Mouse (Mus musculus): ENCODE measurements around the gene Med29.

DNA sequence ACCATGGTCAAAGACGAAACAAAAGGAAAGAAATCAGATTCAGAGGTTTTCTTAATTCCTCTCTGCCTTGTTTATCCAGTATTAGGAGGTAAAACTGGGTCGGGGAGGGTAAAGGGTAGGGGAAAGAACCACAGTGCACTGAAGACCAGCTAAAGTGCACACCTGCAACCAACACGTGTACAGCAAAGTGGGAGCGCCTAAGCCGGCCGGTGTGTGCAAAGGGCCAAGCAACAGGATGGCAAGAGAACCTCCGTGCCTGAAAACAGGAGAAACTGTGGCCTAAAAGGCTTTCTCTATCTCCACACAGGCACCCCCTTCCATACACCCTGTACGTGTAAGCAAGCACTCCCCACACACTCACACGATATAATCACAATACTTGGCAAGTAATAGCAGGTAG lies 7.3 kb downstream of the Med29 start:
- TF ChIP-seq CTCF (IDR thresholded peaks at IDR 0.05; ENCODE audit: control insufficient read depth, insufficient read depth, insufficient read length) (no peak), USF1 (IDR thresholded peaks at IDR 0.05; ENCODE audit: low read depth) (no peak), MYOG (IDR thresholded peaks at IDR 0.05; ENCODE audit: control insufficient read depth, extremely low read depth, insufficient read length) (no peak)

Measured in C2C12 (cell line).